Mouse (Mus musculus) megakaryocyte, embryonic 14.5 days (primary cell): Measurements from ENCODE around the gene Zdhhc13.

Source experiments
- FLI1 ChIP-seq: IDR thresholded peaks from 2 replicates; pipeline ENCODE4 v1.6.1; 2012; ENCODE audit warnings: low read length, inconsistent platforms, mixed read lengths
- GATA1 ChIP-seq: IDR thresholded peaks from 3 replicates; pipeline ENCODE4 v1.6.1; 2012; ENCODE audit warnings: mixed read lengths, low read length, inconsistent platforms, borderline replicate concordance

DNA sequence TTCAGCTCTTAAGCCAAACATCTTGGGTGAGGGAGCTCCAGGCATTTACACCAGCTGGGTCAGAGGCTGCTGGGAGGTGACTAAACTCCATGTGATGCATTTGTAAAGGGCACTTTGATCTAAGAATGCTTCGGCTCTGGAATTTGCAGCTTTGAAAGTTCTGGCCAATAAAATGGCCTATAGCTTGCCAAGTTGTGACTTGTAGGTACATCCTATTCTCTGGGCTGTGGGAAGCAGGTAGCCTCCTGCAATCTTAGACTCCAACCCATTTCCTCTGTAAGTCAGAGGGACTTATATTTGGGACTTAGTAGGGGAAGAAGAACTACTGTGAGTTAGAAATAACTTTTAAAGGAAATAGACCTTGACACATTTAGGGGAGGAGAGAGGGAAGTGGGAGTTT, 72.1 kb downstream of the Zdhhc13 start:
- 0 out of 2 replicates have a peak, but pooled peaks have one; percentile 4 for TF ChIP-seq FLI1
- TF ChIP-seq GATA1 = no peak
